Mouse (Mus musculus) small intestine, adult 10 weeks (tissue): ENCODE measurements around the gene Gm28048. TPM values are rescaled to one million over a fixed set of nuclear protein-coding genes. Genes with fewer than 3 reads are reported as not detected.

ENCODE experiments used
- polyA plus RNA-seq: library from polyadenylated mRNA; stranded (reverse); fragments of 350-450 nt; fragmentation: Illumina TruSeq; extraction: RNeasy Lipid Tissue Mini Kit (QIAGEN cat#74804); gene quantifications from one replicate; pipeline ENCODE4 v1.2.3, GENCODE M21; 2014; ENCODE audit warnings: low replicate concordance

Gene Gm28048
- 63.4 TPM for polyA plus RNA-seq

DNA sequence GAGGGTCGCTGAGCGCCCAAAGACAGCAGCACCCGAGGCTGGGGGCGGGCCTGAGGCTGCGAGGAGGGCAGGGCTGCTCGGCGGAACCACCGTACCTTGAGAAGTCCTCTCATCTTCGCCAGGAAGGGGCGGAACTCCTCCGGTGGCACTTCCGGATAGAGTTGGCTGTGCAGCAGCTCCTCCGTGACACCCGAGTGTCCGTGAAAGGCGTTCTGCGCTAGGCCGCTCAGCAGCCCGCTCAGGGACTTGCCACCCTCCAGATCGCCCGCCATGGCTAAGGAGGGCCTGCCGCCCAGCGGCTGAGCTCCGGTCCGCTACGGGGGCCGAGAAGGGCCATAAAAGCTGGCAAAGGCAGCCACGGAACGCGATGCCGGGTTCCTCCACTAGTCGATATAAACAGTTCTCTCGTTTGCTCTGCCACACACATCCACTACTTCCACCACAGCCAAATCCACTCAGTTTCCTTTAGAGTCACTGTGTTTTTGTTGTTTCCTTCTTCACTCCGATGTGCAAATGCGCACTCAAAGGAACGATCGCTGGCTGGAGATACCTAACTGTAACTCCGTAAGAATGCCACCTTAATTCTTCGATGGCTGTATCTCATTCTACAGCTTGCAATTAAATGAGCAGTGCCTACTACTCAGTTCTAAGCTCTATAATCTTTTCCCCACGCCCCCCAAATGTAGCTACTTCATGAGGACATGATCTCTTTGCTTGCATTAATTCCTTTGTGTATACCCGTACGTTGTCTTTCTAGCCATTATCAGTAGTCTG, at the start of gene Gm28048, which contains the start of gene Commd1:
Gm28048 (minus strand) TSS at position 107 of the 774 bp plus-strand sequence.
Commd1 (minus strand) TSS at position 399 of the 774 bp plus-strand sequence.

GRCm38 (mm10) chr11:23007481-23008180, 25.7 kb upstream of the Gm28048 start, which contains the start of gene Fam161a:
Gene Fam161a, plus strand, starts transcription at chr11:23007531.

DNA sequence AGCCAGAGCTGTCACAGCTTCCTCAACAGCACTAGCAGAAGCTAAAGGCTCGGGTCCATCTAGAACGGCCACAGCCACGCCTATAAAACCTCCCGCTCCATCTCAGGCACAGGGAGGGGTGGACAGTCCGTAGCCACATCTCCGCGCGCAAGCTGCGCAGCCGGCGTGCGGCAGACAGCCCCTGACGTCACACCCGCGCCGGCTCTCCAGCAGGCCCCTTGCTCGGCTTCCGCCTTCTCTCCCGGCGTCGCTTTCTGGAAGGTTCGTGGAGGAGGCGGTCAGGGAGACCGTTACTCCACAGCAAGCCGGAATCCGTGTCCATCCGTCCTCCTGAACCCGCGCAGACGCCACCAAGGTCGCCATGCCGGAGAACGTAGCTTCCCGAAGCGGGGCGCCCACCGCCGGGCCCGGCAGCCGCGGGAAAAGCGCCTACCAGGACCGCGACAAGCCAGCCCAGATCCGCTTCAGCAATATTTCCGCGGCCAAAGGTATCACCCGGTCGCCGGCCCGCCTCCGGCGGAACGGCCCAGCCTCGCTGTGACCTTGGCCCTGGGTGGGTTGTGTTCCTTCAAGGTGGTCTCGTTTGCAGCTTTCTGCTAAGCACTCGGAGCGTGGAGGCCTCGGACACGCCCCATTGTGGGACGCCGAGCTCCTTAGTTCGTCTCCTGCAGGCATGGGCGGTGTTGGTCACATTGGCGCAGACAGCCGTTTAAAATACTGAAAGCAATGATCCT, 8.7 kb upstream of the Gm28048 start, which contains the start of gene Cct4:
Cct4 (plus strand) TSS at position 127 of the 734 bp plus-strand sequence.

DNA sequence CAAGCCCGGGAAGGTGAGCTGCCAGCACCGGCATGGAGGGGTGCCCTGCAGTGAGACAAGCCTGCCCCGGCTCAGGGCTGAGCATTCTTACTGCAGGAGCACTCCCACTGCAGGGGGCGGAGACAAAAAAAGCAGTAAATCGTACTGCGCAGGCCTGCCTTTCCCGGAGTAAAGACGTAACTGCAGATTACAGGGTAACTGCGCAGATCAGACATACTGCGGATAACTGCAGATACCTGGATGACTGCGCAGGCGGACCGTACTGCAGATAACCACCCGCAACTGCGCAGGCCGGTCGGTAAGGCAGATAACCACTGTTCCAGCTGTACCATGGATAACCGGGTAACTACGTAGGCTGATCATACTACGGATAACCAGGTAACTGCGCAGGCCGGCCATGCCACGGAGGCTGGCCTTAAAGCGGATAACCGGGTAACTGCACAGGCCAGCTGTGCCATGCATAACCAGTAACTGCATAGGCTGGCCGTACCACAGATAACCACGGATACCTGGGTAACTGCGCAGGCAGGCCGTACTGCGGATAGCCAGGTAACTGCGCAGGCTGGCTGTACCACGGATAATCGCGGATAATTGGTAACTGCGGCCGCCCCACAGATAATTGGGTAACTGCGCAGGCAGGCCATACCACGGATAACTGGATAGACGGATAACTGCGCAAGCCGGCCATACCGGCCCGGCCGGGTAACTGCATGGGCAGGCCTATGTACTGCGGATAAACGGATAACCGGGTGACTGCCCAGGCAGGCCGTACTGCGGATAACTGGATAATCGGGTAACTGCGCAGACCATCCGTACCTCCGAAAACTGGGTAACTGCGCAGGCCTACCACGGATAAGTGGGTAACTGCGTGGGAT, 9.8 kb downstream of the Gm28048 start, which contains the start of gene Zrsr1:
Zrsr1 (plus strand) TSS at position 171 of the 875 bp plus-strand sequence.

DNA sequence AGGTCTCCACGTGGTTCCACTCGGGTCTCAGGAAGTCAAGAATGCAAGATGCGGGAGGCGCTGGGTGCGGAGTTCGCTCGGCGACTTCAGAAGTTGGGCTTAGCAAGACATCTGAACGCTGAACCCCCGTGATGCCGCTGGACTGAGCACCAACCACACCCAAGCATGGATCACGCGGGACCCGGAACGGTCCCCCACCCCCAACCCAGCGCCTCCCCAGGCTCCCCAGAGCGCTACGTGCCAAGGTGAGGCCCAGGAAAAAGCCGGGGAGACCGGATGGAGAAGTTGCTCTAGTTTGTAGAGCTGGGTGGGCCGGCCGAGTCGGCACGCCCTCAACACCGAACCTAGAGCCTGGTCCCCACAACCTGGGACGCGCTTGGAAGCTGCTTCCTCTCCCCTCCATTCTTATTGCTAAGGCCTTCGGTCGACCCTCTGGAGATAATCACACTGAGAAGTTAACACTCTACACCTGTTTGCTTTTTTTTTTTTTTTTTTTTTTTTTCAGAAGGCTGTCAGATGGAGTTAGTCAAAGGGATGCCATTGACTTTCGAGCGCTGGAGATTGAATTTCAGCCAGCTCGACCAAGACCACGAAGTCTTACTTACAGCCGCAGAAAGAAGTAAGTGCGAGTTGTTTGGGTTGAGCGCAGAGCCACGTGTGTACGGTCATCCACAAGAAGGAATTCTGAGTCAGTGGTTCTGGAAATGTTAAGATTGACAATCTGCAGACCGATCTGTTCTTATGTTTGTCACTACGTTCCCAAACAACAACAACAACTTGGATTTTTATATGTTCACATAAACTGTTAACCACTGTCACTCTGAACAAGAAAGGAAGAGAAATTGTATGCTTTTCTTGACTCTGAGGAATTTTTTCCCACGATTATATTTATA, 121.3 kb downstream of the Gm28048 start, which contains the start of gene B3gnt2:
B3gnt2 (minus strand) TSS at position 627 of the 893 bp plus-strand sequence.

Other genes starting within 250 kb of the Gm28048 start
- 0.71 TPM for gene B3gnt2, start 121.1 kb downstream of the Gm28048 start, polyA plus RNA-seq
- gene Zrsr1, start 10.1 kb downstream of the Gm28048 start, polyA plus RNA-seq, result 15.1 TPM
- 51.3 TPM for gene Commd1, start 292 bp upstream of the Gm28048 start, polyA plus RNA-seq
- 253 TPM for gene Cct4, start 8.4 kb upstream of the Gm28048 start, polyA plus RNA-seq
- gene Fam161a, start 25.4 kb upstream of the Gm28048 start, polyA plus RNA-seq, result 2.3 TPM